ENCODE assay signal across 17 mouse cellular contexts in genomic region chr10:63230854-63231253, GRCm38 (mm10). TPM values are rescaled to one million over a fixed set of nuclear protein-coding genes. Genes with fewer than 3 reads are reported as not detected.
DNase-seq lines count a peak whose midpoint lies in the region; ATAC-seq lines count a peak whose summit lies in the region.
"Had no signal": no experiment of that assay in that cellular context is flagged by ENCODE, and none has a peak within 500 bp of the region (broad histone marks: within the 10 kb centered on the region; RNA-seq: fewer than 3 reads in every experiment).

No protein-coding gene starts in this region.

- no peaks in the 10 kb centered on the region for H3K36me3 ChIP-seq in heart, embryonic 11.5 days (ENCODE audit: control insufficient read depth, insufficient read depth, low read length)
- H3K36me3 ChIP-seq in heart, embryonic 13.5 days = no peaks in the 10 kb centered on the region
- no peaks in the 10 kb centered on the region for H3K36me3 ChIP-seq in limb, embryonic 10.5 days
- H3K36me3 ChIP-seq: limb, embryonic 13.5 days; neural tube, embryonic 15.5 days had no signal

- H3K4me3 ChIP-seq in heart, embryonic 11.5 days (ENCODE audit: low read depth, low read length) = no peak overlapping the region
- H3K4me3 ChIP-seq in heart, embryonic 13.5 days = no peak overlapping the region
- no peak overlapping the region for H3K4me3 ChIP-seq in limb, embryonic 10.5 days
- H3K4me3 ChIP-seq: limb, embryonic 13.5 days; neural tube, embryonic 15.5 days had no signal

- H3K4me1 ChIP-seq in heart, embryonic 11.5 days (ENCODE audit: control insufficient read depth, insufficient read depth, low read length) = no peaks in the 10 kb centered on the region
- peaks cover 20% of the 10 kb centered on the region for H3K4me1 ChIP-seq in heart, embryonic 13.5 days
- no peaks in the 10 kb centered on the region for H3K4me1 ChIP-seq in limb, embryonic 10.5 days
- H3K4me1 ChIP-seq: limb, embryonic 13.5 days; neural tube, embryonic 15.5 days had no signal

- peak; percentile 95 for DNase-seq in heart, adult 11 months
- DNase-seq in brain, adult 2 months (ENCODE audit: low read depth, low spot score) = peak; percentile 65
- DNase-seq in right cerebral cortex, postnatal 14 days = peak; percentile 48
- DNase-seq in limb, embryonic 10.5 days (ENCODE audit: low spot score) = no peak
- DNase-seq in cerebellum, adult 8-10 months = no peak
- DNase-seq in lung, postnatal 14 days = no peak
- DNase-seq: cerebellum, adult 11-12 months; kidney, adult 9 months; layer of hippocampus, postnatal 36 days; retina, postnatal 1 day; thymus, adult 2 months had no signal

- no peaks in the 10 kb centered on the region for H3K27me3 ChIP-seq in heart, embryonic 11.5 days (ENCODE audit: control insufficient read depth, insufficient read depth, low read length)
- H3K27me3 ChIP-seq in heart, embryonic 13.5 days (replicated peaks) = no peaks in the 10 kb centered on the region
- no peaks in the 10 kb centered on the region for H3K27me3 ChIP-seq in limb, embryonic 10.5 days (ENCODE audit: low read depth, poor library complexity, severe bottlenecking)
- H3K27me3 ChIP-seq: limb, embryonic 13.5 days; neural tube, embryonic 15.5 days had no signal

- no peak overlapping the region for H3K4me2 ChIP-seq in heart, embryonic 11.5 days
- H3K4me2 ChIP-seq in heart, embryonic 13.5 days = peak overlapping the region; percentile 24; the same call in 1 of the 2 replicates
- H3K4me2 ChIP-seq: limb, embryonic 13.5 days; neural tube, embryonic 15.5 days had no signal

- H3K9ac ChIP-seq in heart, embryonic 11.5 days (ENCODE audit: low read depth, low read length) = no peak overlapping the region
- no peak overlapping the region for H3K9ac ChIP-seq in heart, embryonic 13.5 days
- H3K9ac ChIP-seq: forebrain, postnatal 0 days; limb, embryonic 13.5 days; neural tube, embryonic 15.5 days had no signal

- ATAC-seq in heart, embryonic 11.5 days (replicated peaks; ENCODE audit: insufficient number of reproducible peaks, low FRiP score, low TSS enrichment) = no peak; the same call in 1 of the 2 replicates
- peak; percentile 54; the same call in 1 of the 2 replicates for ATAC-seq in heart, embryonic 13.5 days (ENCODE audit: extremely low read depth, insufficient number of reproducible peaks, low FRiP score, low TSS enrichment)
- ATAC-seq: forebrain, postnatal 0 days had no signal

- H3K27ac ChIP-seq in heart, embryonic 11.5 days (ENCODE audit: low read depth, low read length) = no peak overlapping the region
- no peak overlapping the region for H3K27ac ChIP-seq in heart, embryonic 13.5 days (replicated peaks)
- no peak overlapping the region for H3K27ac ChIP-seq in limb, embryonic 10.5 days
- H3K27ac ChIP-seq: limb, embryonic 13.5 days; neural tube, embryonic 15.5 days had no signal

- 17% methylated on average over 3 of the region's 5 CpGs for WGBS in heart, embryonic 11.5 days (ENCODE audit: insufficient replicate concordance)
- WGBS in heart, embryonic 13.5 days = 6% methylated on average over 3 of the region's 5 CpGs
- WGBS in limb, embryonic 10.5 days = 45% methylated on average over 4 of the region's 5 CpGs

- no peaks in the 10 kb centered on the region for H3K9me3 ChIP-seq in heart, embryonic 11.5 days (replicated peaks; ENCODE audit: control insufficient read depth, low read length)
- no peaks in the 10 kb centered on the region for H3K9me3 ChIP-seq in heart, embryonic 13.5 days
- no peaks in the 10 kb centered on the region for H3K9me3 ChIP-seq in limb, embryonic 10.5 days (replicated peaks)
- H3K9me3 ChIP-seq: neural tube, embryonic 15.5 days had no signal

RNA-seq across cellular contexts. Expression of gene Herc4, which starts 12.8 kb away (rescaled TPM):
- polyA plus RNA-seq in heart, embryonic 11.5 days (2014; fragmentation: Nextera tagmentation; extraction: Ambion mirVana) = 32.8 and 38.8 TPM in 2 replicates
- polyA plus RNA-seq in heart, embryonic 13.5 days (2015; fragmentation: Nextera tagmentation; extraction: Ambion mirVana) = 25.7 and 27.1 TPM in 2 replicates
- polyA plus RNA-seq in limb, embryonic 10.5 days (2016; fragmentation: Nextera tagmentation; extraction: Ambion mirVana) = 44.3 and 48.6 TPM in 2 replicates

RNA-seq across cellular contexts. Expression of gene Mypn, which starts 27.1 kb away (rescaled TPM):
- 3.3 and 3.8 TPM in 2 replicates for polyA plus RNA-seq in heart, embryonic 11.5 days (2014; fragmentation: Nextera tagmentation; extraction: Ambion mirVana)
- 4.7 and 5.3 TPM in 2 replicates for polyA plus RNA-seq in heart, embryonic 13.5 days (2015; fragmentation: Nextera tagmentation; extraction: Ambion mirVana)
- polyA plus RNA-seq in limb, embryonic 10.5 days (2016; fragmentation: Nextera tagmentation; extraction: Ambion mirVana) = 0.19 and 0.25 TPM in 2 replicates
- polyA plus RNA-seq: inflammation-experienced regulatory T-cells, adult 6 months had no signal

Comparison
In these comparisons a context has a peak if more than half of its experiments do, and no peak if none do; other contexts are left out.
1. DNase-seq: peak in heart, adult 11 months (single experiment), brain, adult 2 months (single experiment) and right cerebral cortex, postnatal 14 days (single experiment); none in limb, embryonic 10.5 days (single experiment), cerebellum, adult 8-10 months (single experiment) and lung, postnatal 14 days (single experiment).